Mouse (Mus musculus) adrenal gland, adult 18-20 months (tissue): Measurements from ENCODE around the gene Tradd. TPM values are rescaled to one million over a fixed set of nuclear protein-coding genes. Genes with fewer than 3 reads are reported as not detected.
A peak's percentile ranks its signal among the peaks of the same experiment; 100 is the strongest.
"Not testable (repeated sequence)": the region's sequence is repeated elsewhere in the genome, so short reads cannot be mapped to it uniquely, and the experiment has no call there.

Source experiments
- DNase-seq, 2 experiments: peaks; one replicate each; pipeline ENCODE4 v3.0.0; 2021 to 2022; ENCODE audit warnings: low spot score in 2 of 2
- total RNA-seq, 2 experiments: library from RNA; stranded (reverse); gene quantifications; 1 replicate in 1 of 2; 2 replicates in 1 of 2; pipeline ENCODE4 v1.2.3; 2021

Tradd gene
- total RNA-seq, 2 experiments from 2014 or later = 13.1 to 15.5 TPM

DNA sequence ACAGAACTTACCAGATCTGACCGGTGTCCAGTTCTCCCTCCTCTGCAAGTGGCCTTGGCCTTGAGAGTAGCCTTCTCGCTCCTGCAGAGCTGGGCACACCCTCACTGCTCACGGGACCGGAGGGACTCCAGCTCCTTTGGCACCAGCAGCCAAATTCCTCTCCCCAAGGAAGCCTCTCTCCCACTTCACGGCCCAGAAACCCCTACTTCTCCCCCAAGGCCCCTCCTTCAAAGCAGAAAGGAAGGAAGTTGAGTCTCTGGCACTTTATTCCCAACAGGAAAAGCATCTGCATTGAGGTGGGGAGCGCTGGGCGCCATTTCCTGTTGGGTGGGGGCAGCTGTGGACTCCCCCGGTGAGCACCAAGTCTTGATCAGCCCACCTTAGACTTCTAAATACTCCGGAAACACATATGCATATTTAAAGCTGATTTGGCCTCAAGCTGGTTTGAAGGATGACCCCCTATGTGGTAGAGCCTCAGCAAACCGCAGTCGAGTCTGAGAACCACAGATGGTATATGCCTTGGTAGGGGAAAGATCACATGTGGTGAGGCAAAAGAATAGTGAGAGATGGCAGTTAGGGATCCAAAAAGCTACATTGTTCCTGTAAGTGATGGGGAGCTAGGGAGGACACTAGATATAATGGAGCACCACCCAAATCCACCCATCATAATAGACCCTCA lies 31.6 kb upstream of the Tradd start, which contains the start of gene Exoc3l:
Gene Exoc3l (minus strand): TSS at position 207 of the 679 bp plus-strand sequence.
- DNase-seq = peak in 1 of 2 experiments; percentile 52

DNA sequence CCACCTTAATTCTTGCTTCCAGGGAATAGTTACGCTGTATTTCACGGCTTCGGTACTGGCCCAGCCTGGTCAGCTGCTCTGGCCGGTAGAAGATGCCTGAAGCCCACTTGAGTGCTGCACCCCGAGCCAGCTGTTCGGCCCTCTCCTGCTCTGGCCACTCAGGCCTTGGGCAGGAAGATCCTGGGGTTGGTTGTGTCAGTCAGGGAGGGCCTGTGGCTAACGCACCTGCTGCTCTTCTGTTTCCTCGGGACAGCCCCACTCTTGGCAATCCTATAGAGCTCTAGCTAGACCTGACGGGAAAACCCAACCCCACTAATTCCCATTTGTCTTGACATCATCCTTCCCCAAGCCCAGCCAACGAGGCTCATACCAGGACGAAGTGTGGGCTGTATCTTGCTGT lies 30.8 kb upstream of the Tradd start:
- no peak for DNase-seq

DNA sequence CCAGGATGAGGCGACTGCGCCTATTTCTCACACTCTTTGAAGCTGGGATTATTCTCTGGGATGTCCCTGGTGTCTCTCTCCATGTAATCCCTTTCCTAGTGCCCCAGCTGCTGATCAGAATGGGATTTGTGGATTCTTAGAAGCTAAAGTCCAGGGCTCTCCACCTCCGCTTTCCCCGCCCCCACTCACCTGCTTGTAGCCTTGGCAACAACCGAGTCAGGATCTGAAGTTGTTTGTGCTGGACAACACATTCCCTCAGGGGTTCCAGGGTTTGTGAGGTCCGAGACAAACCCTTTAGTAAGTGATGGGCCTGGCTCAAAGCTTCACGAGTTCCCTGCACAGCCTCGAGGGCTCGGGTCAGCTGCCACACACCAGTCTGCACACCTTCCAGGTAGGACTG lies 30.4 kb upstream of the Tradd start:
- DNase-seq = no peak

DNA sequence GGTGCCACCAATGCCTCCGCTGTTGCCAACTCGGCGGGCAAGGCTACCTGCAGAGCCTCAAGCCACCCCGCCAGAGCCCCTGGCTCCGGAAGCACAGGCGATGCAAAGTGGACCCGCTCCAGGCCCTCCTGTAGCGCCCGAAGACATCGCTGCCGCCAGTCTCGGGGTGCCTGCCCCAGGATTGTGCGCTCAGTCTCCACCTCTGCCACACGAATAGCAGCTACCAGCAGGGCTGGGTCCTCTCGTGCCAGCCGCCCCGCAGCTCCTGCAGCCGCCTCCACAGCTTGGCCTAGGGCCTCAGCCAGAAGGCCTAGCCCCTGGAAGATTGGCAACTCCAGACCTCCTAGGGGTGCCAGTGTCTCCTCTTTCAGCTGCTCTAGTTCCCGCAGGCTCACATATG lies 29.0 kb upstream of the Tradd start:
- DNase-seq = no peak

DNA sequence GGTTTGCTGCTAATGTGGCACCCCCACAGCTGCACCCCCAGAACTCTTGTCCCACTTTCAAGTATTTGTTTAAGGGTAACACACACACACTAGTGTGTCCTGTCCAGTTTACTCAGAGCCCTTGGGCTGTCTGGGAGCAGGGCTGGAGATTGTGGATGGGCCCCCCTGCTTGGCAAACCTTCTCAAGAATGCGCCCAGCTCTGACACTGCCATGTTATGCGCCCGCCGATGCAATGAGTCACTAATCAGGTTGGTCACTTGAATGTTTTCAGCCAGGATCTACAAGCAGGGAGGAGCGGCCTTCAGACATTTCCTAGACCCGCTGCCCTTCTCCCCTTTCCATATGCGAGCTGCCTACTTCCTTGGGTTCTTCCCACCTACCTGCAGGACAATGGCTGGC lies 28.1 kb upstream of the Tradd start:
- no peak for DNase-seq

DNA sequence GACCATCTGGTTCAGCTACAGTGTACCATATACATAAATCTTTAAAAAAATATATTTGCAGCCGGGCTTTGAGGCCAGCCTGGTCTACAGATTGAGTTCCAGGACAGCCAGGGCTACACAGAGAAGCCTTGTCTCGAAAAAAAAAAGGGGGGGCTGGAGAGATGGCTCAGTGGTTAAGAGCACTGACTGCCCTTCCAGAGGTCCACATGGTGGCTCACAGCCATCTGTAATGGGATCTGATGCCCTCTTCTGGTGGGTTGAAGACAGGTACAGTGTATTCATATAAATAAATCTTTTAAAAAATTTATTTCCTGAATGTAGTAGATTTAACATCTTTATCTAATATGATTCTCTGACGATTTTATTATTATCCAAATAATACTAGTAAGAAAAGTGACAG lies 27.4 kb upstream of the Tradd start:
- DNase-seq = not testable (repeated sequence)

DNA sequence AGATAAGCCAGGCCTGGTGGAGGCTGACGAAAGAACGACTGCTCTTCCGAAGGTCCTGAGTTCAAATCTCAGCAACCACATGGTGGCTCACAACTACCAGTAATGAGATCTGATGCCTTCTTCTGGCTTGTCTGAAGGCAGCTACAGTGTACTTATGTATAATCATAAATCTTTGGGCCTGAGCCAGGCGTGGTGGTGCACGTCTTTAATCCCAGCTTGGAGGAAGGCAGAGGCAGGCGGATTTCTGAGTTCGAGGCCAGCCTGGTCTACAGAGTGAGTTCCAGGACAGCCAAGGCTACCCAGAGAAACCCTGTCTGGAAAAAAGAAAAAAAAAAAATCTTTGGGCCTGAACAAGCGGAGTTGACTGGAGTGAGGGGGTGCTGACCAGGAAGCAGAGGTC lies 27.0 kb upstream of the Tradd start:
- DNase-seq = not testable (repeated sequence)

DNA sequence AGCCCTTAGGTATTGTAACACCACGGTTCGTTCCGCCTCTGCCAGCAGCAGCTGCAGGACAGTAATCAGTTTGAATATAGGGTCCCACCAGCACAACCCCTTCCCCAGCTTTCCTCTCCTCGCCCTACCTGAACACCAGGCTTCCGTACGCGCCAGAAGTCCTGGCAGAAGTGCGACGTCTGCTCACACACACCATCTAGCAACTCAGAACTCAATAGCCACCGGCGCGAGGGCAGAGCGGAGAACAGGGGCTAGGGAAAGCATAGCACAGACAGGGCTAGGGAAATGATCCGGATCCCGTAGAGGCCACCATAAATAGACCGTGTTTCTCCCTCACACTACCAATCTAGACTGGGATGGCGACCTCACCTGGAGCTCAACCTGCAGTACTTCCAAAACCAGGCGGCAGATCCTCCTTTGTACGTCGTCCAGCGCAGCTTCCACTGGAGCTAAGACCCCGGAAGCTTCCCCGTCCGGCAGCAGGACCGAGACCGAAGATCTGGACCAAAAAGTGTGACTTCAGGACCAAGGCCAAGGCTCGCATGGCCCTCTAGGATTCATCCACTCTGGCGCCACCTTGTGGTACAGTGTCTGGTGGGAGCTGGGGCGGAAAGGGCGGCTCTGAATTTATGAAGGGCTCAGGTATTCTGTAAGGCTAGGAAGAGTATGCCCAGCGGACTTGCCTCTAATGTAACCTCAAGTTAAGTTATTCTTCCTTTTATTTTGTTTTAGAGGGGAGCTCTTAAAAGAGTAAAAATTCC lies 26.3 kb upstream of the Tradd start:
- peak; percentile 89 to 93 for DNase-seq

DNA sequence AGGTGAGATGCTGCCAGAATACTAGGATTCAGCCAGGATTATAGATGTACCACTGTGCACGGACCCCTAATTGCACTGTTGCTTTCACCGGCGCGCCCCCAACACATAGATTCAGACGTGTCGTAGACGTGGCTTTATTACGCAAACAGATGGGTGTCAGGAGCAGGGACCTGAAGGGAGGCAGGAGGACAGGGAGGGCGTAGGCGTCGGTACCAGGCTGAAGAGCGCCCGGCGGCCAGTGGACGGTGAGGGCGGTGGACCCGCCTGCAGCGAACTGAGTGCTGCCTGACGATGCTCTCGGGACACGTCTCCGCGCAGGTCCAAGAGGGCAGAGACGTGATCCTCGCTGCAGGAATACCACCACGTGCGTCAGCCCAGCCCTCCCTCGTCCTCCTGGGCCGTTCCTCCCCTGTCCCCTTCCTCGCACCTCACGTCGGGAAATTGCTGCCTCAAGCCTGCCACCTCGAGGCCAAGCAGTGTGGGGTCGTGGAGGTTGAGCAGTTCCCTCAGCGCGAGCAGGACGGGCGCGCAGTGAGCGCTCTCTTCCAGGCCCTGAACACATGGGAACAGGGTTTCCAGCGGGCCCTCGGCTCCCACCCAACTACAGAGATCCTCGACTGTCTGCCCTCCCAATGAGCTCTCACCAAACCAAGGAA lies 25.5 kb upstream of the Tradd start, which contains the start of gene 4931428F04Rik:
Gene 4931428F04Rik (minus strand): TSS at position 60 of the 656 bp plus-strand sequence.
- no peak for DNase-seq

DNA sequence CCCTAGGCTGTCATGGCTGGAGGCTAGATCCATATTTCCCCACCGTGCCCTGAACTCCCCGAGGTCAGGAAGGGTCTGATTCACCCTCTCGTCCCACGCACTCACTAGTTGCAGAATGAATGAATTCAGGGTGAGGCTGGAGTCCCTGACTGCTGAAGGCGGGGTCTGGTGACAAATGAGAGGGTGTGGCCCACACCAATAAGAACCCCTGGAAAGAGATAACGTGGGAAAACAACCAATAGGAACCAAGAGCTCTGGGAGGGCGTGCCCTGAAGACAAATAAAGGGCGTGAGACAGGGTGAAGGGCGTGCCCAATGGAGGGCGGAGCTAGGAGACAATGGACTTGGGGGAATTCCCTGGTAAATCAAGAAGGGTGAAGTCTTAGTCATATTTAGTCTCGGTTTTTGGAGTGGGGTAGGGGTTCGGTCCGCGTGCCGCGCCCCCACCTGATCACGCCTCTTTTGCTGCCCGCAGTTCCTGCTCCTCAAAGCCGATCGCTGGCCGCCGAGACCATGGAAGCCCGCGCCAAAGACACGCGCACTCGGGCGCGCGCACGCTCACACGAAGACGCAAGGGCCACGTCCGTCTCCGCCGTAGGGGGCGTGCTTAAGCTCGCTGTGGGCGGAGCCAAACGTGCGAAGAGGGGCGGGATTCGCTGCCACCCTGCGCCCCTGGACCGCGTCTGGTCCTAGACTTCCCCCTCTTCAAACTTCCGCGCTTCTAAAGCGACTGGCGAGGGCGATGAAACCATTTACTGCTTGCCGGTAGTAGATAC lies 24.7 kb upstream of the Tradd start:
- peak; percentile 90 to 92 for DNase-seq

DNA sequence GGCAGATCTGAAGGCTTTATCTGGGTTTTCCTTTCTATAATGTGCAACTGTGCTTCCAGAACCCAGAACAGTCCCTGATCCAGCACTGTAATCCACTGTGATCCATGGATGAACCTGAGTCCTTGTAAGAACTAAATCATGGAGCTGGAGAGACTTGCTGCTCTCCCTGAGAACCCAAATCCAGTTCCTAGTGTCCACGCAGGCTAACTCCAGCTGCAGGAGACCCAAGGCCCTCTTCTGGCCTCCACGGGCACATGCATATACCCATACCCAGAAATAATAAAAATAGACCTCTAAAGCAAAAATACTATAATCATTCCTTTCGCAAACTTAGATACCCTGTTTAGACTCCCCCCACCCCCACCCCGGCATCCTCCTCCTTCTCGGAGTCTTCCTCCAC lies 23.8 kb upstream of the Tradd start:
- DNase-seq = no peak

DNA sequence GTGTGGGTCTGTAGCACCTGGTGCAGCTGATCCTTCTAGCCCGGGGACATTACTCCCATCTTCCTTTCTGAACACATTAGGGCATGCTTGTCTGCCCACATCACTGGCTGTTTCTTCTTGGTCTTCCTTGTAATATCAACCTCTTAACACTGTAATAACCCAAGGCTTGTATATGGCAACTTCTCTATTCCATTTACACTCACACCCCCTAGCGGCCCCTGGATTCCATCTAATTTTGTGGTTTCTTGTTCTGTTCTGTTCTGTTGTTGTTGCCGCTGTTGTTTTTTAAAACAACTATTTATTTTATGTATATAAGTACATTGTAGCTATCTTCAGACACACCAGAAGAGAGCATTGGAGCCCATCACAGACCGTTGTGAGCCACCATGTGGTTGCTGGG lies 22.5 kb upstream of the Tradd start:
- DNase-seq = no peak

DNA sequence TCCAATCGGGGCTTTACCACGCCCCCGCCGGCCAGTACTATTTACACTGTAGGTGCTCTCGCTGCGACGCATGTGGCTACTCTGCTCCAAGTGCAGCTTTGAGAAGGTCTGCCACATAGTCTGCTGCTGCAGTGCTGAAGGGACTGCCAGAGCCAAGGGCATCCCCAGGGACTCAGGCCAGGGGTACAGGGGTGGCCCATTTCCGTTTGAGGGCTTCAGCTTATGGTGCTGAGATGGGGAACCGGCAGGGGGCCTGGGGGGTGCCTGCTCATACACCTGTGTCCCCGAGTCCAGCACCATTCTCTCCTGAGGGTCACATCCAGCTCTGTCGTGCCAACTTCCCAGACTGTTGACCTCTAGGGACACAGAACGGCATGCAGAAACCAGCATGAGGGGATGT lies 21.1 kb upstream of the Tradd start:
- no peak for DNase-seq

DNA sequence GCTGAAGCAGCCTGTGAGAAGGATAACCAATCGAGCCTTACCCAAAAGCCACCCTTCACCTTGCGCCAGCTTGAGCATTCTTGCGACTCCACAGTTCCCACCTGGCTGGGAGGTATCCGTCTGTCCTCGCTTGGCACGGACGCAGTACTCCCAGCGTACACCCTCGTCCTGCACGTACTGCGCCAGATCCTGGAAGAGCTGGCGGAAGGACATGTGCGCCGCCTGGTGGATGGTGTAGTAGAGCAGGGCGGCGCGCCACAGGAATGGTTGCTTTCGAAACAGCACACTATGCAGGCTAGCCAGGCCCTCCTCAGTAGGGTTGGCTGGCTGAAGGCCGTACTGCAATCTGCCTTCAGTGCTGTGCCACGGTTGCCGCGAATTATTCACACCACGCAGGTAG lies 18.7 kb upstream of the Tradd start:
- DNase-seq = peak; percentile 51 to 72

DNA sequence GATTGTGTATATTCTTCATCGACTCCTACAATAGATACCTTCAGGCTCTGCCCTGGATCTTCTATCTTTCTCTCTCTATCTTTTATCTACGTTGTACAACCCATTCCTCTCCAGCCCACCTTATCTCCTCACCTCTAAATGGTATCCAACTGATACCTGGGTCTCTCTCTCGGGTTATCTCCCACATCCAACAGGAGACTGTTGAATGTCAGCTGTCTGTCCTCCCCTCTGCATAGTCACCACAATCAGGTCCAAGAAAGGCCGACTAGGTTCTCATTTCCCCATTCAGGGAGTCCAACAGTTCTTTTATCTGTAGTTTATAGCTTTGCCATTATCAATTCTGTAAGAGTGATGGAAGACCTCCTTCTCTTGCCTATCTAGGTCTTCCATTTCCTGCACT lies 17.8 kb upstream of the Tradd start:
- DNase-seq = no peak

DNA sequence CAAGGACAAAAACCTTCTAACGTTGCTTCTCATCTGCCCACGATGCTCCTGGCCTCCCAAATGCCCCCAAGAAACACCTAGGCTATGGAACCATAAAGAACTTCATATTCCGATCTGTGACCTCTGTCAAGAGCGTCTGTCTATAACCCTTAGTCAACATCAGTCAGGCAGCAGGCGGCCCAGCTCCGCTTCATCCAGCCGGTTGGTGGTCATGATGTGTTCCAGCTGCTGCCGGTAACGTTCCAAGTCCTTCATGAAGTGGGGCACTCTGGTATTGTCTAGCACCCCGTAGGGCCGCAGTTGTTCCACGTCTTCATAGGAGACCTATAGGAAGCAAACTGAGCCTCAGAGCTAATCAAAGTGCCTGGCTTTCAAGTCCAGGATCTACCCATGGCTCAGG lies 17.4 kb upstream of the Tradd start:
- DNase-seq = no peak

DNA sequence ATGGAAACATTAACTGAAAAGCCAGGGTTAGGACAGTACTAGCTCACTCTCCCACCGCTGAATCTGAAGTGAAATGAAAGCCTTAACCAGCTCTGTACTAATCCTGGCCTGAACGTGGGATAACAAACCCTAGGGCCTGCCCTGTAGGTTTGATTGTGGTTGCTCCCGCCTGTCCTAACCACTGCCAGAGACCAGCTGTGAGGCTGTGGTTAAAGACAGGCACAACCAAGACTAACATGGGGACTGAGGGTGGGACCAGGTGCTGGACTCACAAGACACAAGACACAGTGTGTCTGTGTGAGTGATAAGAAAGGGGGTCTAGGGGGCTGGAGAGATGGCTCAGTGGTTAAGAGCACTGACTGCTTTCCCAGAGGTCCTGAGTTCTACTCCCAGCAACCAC lies 16.2 kb upstream of the Tradd start:
- no peak for DNase-seq

DNA sequence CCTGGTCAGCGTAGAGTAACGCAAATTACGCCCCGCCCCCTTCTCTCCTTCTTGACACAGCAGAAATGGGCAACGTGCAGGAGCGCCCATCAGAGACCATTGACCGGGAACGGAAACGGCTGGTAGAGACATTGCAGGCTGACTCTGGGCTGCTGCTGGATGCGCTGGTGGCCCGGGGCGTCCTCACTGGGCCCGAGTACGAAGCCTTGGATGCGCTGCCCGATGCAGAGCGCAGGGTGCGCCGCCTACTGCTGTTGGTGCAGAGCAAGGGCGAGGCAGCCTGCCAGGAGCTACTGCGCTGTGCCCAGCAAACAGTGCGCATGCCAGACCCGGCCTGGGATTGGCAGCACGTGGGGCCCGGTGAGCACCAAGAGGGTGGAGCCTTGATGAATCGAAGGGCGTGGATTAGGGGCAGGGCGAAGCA lies 14.5 kb upstream of the Tradd start:
- peak; percentile 68 to 78 for DNase-seq

DNA sequence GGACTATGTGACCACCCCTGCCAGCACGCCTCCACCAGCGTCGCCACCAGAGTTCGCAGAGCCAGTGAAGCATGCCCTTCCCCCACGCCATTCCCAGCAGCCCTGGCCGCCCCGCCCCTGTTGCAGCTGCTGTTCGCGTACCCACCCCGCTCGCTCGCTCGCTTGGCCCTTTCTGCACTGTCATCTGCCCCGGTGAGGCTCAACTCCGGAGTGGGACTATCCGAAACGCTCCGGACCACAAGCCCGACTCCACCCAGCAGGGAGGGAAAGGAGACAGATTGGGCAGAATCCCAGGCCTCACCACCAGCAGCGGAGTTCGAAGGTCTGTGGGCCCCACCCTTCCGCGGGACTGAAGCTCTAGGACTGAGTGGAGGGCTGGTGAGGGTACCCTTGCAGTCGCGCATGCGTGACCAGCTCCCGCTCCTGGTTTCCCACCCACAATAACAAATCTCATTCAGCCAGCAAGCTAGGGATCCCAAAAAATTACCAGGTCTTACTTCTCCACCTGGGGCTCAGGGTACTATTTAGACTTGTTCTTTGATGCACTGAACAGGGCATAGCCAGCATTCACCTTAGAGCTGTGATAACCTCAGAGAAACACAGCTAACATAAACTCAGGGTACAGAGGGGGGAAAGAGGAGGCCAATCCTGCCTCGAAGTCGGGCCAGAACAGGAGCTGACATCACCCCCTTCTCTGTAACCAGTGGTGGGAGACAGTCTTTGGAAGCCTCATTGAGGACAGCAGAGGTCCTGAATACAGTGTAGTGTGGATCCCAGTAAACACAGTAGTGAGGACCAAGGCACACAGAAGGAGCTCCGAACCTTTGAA lies 12.1 kb upstream of the Tradd start:
- DNase-seq = peak; percentile 41 to 57

DNA sequence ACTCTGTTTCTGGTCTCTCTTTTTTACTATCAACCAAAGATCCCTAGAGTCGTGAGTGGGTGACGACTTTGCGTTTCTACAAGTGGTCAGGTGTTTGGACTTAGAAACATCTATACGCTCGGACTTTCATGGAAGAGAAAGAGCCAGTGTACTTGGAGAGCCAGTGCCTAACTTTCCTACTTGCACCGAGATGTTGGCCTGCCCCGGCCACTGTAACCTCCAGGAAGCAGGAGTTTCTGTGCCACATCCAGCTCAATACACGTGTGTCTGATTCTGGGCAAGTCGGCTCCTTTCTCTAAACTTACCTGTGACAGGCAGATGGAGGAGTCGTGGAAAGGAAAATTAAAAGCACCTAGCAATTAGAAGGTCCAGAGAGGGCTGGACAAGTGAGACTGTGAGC lies 11.4 kb upstream of the Tradd start, which contains the start of gene Nol3:
Gene Nol3 (plus strand): TSS at position 301 of the 400 bp plus-strand sequence.
- DNase-seq = no peak
